Mouse (Mus musculus) adrenal gland, postnatal 14 days (tissue): ENCODE measurements around the gene Gm42906. TPM values are rescaled to one million over a fixed set of nuclear protein-coding genes. Genes with fewer than 3 reads are reported as not detected.

Source experiments
- DNase-seq: peaks from one replicate; pipeline ENCODE4 v3.0.0; 2021; ENCODE audit warnings: mixed read lengths
- total RNA-seq: library from RNA; stranded (reverse); gene quantifications from 2 replicates; pipeline ENCODE4 v1.2.3, GENCODE M21; 2021

Gene Gm42906
- total RNA-seq, 1 experiment from 2014 or later = not detected

- no peak for DNase-seq
Observed at GRCm38 (mm10) chr5:151022026-151022425, 405.9 kb downstream of the Gm42906 start.

DNA sequence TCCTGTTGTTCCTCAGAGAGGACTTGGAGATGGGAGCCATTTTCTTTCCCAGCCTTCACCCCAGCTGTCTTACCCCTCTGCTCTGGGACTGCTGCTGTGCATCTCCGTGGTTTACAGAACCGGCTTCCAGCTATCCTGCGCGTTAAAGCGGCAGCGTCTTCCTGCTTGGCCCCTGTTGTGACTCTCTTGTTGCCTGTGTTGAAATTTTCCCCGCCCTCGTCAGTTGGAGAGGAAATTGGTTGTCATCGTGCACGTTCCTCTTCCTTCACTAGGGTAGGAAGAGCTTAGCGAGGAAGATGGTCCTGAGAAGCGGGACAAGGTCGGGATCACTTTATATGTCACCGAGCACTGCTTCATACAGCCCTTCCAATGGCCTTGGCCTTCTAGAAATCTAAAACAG lies 407.1 kb downstream of the Gm42906 start:
- DNase-seq = no peak

DNA sequence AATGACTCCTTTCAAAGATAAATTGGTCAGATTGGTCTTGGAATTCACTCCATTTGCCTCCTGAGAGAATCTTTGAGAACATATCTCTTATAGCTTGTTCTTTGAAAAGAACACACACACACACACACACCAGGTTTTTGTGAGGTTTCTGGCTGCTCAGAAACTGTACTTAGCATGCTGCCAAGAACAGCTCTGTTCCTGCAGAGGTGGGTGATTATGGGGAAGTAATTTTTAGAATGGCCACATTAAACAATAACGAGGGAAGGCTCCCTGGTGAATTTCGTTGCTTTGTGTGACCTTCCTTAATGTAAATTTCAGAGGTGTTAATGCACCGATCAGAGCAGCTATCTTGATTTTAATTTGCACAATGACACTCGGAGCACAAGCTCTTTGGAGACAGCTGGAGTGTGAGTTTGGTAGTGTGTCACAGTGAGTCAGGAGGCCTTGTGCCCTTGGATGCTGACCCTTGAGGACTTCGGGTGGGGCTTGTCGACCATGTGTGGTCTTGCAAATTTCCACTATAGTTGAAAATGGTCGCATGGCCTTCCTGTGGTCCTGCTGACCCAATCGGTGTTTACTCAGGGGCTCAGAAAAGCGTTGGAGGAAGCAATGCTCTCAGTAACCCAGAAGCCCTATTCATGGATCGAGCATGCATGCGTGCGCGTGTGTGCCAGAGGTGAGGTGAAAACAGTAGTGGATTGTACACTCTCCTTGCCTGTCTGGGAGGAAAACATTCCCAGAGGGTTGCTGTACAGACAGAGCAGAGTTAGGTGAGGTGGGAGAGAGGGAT lies 407.7 kb downstream of the Gm42906 start:
- no peak for DNase-seq

DNA sequence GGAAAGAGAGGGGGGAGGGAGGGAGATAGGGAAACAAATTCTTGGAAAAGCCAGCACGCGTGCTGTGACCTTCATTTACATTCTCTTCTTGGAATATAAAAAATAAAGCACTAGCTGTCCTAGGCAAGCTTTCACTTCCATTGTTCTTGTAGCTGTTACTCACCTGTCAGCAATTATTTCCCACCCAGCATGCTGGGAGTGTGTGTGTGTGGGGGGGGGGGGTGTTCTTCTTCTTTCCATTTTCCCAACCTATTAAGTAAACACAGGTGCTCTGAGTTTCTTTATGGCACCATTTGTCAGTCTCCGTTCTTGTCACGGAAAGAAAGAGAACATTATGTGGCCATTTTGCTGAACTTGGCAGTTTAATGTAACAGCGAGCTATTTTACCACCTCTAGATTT lies 409.0 kb downstream of the Gm42906 start:
- no peak for DNase-seq

- DNase-seq = no peak
Observed at GRCm38 (mm10) chr5:151018450-151018849, 409.5 kb downstream of the Gm42906 start.

Other genes with a start within 250 kb of the Gm42906 start
- 23.9 and 27.8 TPM in 2 replicates for gene Stard13, start 194.3 kb downstream of the Gm42906 start, total RNA-seq
- not detected in 2 replicates for gene Vmn2r18, start 177.9 kb upstream of the Gm42906 start, total RNA-seq
- 20.2 and 21.0 TPM in 2 replicates for gene Rfc3, start 223.1 kb upstream of the Gm42906 start, total RNA-seq